Mouse (Mus musculus): ENCODE measurements around the gene Gimap7. TPM values are rescaled to one million over a fixed set of nuclear protein-coding genes. Genes with fewer than 3 reads are reported as not detected.

Gimap7 gene
- total RNA-seq, 2 experiments from 2014 or later = not detected

DNA sequence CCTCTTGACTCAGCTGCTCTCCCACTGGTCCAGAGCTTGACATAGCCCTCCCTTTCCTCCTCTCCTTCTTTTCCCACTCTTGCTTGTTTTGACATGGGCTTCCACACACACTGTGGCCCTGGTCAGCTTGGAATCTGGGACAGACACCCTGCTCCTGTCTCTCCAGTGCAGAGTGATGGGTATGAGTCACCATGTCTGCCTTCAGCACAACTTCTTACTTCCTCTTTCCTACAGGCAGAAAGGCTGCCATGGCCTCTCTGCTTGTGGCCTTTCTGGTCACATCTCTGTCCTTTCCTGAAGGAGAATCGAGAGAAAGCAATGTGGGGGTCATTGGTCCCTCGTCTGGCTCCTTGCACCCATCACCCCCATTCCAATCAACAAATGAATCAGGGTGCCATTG is 31.3 kb upstream of the Gimap7 start:
- peak; percentile 96 for ATAC-seq (replicated peaks; ENCODE audit: poor library complexity, severe bottlenecking)

- no peak for ATAC-seq (replicated peaks; ENCODE audit: poor library complexity, severe bottlenecking)
These were observed 29.1 kb upstream of the Gimap7 start for GRCm38 (mm10) chr6:48689320-48689719.

DNA sequence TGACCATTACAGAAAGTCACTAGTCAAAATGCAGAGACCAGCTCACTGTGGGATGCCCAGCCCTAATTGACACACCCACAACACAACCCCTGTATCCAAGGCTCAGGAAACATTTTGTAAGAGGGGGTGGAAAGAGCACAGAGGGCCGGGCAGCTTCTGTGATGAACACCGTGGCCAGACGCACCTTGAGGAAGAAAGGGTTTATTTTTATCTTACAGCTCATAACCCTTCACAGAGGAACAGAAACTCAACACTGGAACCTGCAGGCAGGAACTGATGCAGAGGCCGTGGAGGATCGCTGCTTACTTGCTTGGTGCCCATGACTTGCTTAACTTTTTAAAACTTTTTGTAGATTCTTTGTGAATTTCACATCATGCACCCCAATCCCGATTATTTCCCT is 25.5 kb upstream of the Gimap7 start:
- peak; percentile 30 for ATAC-seq (replicated peaks; ENCODE audit: poor library complexity, severe bottlenecking)

GRCm38 (mm10) chr6:48696830-48697554 is 21.4 kb upstream of the Gimap7 start:
- ATAC-seq (replicated peaks; ENCODE audit: poor library complexity, severe bottlenecking) = no peak

DNA sequence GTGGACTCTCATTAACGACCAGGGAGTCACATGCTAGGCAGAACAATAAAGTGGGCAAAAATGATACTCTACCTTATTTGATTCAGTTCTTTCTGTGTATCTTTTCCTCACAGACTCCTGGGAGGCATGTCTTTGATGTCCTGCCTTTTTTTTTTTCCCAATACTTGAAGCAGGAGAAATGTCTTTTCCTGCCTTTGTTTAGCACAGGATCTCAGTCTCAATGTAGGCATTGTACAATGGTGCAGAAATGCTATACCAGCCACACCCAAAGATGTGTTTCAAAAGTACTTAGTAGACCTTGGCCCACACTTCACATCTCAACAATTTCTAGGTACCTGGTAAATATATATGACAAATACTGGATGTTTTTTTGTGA is 20.9 kb upstream of the Gimap7 start:
- no peak for ATAC-seq (replicated peaks; ENCODE audit: poor library complexity, severe bottlenecking)

- no peak for ATAC-seq (replicated peaks; ENCODE audit: poor library complexity, severe bottlenecking)
These were observed 20.2 kb upstream of the Gimap7 start for GRCm38 (mm10) chr6:48698066-48698856.

GRCm38 (mm10) chr6:48698888-48699287 is 19.5 kb upstream of the Gimap7 start:
- peak; percentile 82 for ATAC-seq (replicated peaks; ENCODE audit: poor library complexity, severe bottlenecking)

DNA sequence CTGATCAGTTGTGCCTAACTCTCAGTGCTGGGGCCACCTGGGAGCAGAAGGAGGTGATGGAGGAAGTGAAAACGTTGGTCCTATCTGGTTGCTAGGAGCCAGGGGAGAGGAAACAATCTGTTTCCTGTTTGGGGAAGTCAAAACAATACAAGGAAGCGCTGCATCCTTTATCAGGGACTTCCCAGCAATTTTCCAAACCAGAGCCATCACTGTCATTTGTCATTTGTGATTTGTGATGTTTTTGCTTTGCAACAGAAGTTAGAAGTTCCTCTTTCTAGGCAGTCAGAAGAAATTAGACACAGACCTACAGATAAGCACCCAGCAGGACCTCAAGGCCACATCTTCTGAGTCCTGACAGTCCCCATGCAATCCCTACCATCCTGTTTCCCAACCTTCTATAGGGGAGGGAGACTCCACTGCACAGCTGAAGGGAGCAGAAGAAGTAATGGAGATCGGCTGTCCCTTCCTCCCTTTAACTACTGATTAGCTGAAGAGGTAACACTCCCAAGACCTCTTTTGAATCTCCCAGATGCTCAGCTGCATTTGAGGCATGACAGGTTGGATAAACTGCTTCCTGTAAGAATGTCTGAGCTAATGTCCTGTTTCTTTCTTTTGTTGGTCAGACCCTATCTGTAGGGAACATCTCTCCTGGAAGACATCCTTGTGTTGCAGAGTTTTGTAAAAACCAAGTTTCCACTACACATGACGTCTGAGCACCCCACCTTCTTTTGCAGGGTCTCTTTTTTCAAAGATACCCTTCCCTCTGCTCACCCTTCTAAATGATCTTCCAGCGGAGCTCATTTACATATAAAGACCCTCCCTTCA is 18.0 kb upstream of the Gimap7 start:
- peak; percentile 76 for ATAC-seq (replicated peaks; ENCODE audit: poor library complexity, severe bottlenecking)

- no peak for ATAC-seq (replicated peaks; ENCODE audit: poor library complexity, severe bottlenecking)
These were observed 16.3 kb upstream of the Gimap7 start for GRCm38 (mm10) chr6:48702146-48702545.

GRCm38 (mm10) chr6:48702601-48703000 is 15.8 kb upstream of the Gimap7 start:
- no peak for ATAC-seq (replicated peaks; ENCODE audit: poor library complexity, severe bottlenecking)

DNA sequence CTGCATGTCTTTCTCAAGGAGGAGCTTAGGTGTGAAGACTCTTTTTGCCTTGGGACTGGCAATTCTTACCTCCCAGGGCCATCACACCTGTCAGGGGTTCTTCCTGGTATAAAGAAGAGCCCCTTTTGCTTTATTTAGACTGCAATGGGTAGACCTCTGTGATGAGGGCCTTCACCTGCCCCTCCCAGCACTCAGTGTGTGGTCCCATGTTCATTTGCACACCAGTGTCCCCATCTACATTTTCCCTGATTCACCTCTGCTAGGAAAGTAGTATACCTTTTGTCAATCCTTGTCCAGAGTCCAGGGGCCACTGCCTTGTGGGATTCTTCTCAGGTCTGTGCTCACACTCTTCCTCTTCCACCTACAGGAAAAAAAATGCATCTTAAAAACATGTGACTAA is 14.3 kb upstream of the Gimap7 start:
- no peak for ATAC-seq (replicated peaks; ENCODE audit: poor library complexity, severe bottlenecking)

DNA sequence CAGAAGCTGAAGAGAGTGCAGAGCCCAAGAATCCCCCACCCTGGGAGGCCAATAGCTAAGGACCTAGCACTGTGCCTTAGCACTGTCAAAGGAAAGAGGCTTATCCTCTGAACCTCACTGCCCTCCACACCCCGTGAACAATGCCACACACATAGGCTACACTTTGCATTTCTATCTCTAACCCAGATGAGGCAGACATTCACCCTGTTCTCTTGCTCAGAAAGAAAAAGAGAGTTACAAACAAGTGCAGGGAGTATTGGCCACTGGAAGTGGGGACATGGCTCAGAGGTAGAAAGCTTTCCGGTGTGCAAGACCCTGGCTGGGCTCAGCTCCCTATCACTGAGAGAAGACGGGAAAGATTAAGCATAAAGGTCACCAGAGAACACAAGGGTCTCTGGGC is 12.3 kb upstream of the Gimap7 start:
- no peak for ATAC-seq (replicated peaks; ENCODE audit: poor library complexity, severe bottlenecking)

GRCm38 (mm10) chr6:48720326-48720725 is 1.9 kb downstream of the Gimap7 start:
- no peak for ATAC-seq (replicated peaks; ENCODE audit: poor library complexity, severe bottlenecking)

- no peak for ATAC-seq (replicated peaks; ENCODE audit: poor library complexity, severe bottlenecking)
These were observed 5.0 kb downstream of the Gimap7 start for GRCm38 (mm10) chr6:48723468-48723867.

DNA sequence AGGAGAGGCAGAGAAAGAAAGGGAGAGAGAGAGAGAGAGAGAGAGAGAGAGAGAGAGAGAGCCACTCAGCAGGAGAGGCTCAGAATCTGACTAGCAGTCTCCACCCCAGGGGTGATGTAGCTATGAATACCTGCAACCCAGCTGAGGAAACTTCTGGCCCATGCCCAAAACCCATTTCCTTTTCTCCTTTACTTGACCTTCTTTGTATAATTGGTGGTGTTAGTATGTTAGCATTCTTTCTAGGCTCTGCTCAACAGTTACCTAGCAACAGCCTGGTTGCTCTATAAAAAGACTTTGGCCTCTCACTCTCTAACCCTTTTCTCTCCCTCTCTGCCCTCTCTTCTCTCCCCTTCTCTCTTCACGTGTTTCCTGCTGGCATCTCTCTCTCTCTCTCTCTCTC is 7.1 kb downstream of the Gimap7 start:
- ATAC-seq (replicated peaks; ENCODE audit: poor library complexity, severe bottlenecking) = no peak

GRCm38 (mm10) chr6:48727761-48728160 is 9.3 kb downstream of the Gimap7 start:
- peak; percentile 40; the same call in 1 of the 2 replicates for ATAC-seq (replicated peaks; ENCODE audit: poor library complexity, severe bottlenecking)

DNA sequence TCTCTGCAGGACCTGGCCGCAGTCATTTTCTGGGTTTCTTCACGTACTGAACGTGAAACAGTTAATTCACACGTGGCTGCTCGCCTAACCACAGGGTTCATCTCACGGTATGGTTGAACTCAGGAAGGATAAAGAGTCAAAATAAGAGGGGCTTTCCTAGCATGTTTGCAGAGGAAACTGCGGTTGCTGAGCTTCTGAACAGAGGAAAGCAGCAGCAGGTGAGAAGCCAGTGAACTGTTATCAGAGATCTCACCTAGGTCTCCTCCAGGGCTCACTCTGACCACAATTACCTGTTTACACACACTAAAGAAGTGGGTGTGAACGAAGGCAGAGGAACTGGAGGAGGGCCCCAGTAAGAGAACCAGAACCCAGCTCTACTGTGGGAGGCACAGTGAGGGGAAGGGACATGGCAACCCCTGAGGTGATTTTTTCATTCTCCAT is 14.5 kb downstream of the Gimap7 start:
- no peak for ATAC-seq (replicated peaks; ENCODE audit: poor library complexity, severe bottlenecking)

DNA sequence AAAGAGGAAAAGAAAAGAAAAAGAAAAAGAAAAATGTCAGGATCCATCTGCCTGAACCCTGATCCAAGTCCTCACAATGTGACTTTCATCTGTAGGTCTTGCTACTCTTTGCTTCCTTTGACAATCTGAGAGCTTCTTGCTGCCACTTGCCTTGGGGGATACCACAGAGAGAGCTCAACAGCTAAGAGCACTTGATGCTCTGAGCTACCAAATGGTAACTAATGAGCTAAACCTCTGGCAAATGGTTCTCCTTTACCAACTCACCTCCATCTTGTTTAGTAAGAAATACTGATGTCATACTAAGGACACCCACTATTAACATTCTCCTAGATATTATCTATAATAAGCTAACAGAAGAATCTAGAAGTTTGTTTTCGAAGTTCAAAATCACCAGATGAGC is 15.2 kb downstream of the Gimap7 start:
- no peak for ATAC-seq (replicated peaks; ENCODE audit: poor library complexity, severe bottlenecking)

DNA sequence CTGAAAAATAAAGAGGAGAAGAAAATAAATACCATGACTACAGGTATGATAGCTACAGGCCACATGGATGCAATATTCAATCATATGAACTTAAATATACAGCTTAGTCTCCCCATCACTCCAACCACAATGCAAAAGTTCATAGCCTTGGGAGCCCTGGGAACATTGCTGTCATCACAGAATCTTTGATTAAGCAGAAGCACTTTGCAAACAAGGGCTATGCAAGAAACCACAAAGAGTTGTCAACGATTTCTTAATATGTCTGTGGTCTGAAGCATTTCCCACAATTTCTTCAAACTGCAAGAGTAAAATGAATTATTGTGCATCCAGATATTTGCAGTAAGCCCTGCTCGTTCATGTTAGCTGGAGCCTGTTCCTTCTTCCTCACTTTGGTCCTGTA is 18.6 kb downstream of the Gimap7 start:
- peak; percentile 69 for ATAC-seq (replicated peaks; ENCODE audit: poor library complexity, severe bottlenecking)

DNA sequence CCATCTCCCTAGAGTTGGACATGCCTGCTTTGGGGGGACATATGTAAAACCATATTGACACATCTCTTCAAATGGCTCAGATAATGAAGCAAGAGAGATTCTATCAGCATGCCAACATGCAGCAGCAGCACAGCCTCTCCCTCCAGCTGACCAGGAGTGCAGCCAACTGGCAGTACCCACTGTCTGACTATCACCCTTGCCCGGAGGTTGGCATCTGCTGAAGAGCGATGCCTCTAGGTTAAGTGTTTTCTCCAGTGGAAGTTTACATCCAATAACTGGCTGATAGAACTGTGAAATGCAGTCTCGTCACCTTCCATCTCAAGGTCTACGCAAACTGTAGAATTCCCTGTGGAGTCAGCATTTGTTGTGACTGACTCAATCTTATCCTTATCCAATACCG is 19.3 kb downstream of the Gimap7 start:
- ATAC-seq (replicated peaks; ENCODE audit: poor library complexity, severe bottlenecking) = no peak

All from granulocyte monocyte progenitor cell, adult 5-6 weeks (primary cell).